Mouse (Mus musculus): ENCODE measurements around the gene Gucy2f. TPM values are rescaled to one million over a fixed set of nuclear protein-coding genes. Genes with fewer than 3 reads are reported as not detected.

Gucy2f gene
- polyA plus RNA-seq, 1 experiment from 2014 or later: not detected

- H3K27ac ChIP-seq (replicated peaks; ENCODE audit: low read depth, low read length): no peak overlapping the region
- H3K4me3 ChIP-seq (ENCODE audit: low read depth, low read length): no peak overlapping the region
- H3K4me1 ChIP-seq (ENCODE audit: control insufficient read depth, insufficient read depth, low read length): no peaks in the 10 kb centered on the region
- H3K27me3 ChIP-seq (ENCODE audit: control insufficient read depth, insufficient read depth, low read length): peaks cover 10% of the 10 kb centered on the region; the same call in 1 of the 2 replicates
- no peak for DNase-seq (ENCODE audit: low spot score)
- no peaks in the 10 kb centered on the region for H3K36me3 ChIP-seq (ENCODE audit: control insufficient read depth, insufficient read depth, low read length)
- H3K4me2 ChIP-seq (ENCODE audit: low read depth, severe bottlenecking): no peak overlapping the region
- H3K9ac ChIP-seq (ENCODE audit: low read length): no peak overlapping the region
- ATAC-seq (ENCODE audit: insufficient number of reproducible peaks, low FRiP score, low TSS enrichment, low read depth): no peak
- H3K9me3 ChIP-seq (ENCODE audit: control insufficient read depth, low read length): no peaks in the 10 kb centered on the region
- WGBS: 63% methylated on average over 3 of the region's 3 CpGs
Observed at GRCm38 (mm10) chrX:142096904-142097303, 99.8 kb downstream of the Gucy2f start.

GRCm38 (mm10) chrX:142095579-142095978, 101.2 kb downstream of the Gucy2f start:
- Histone ChIP-seq H3K27ac (replicated peaks; ENCODE audit: low read depth, low read length) (no peak overlapping the region), H3K9me3 (ENCODE audit: control insufficient read depth, low read length) (no peaks in the 10 kb centered on the region), H3K27me3 (ENCODE audit: control insufficient read depth, insufficient read depth, low read length) (peaks cover 10% of the 10 kb centered on the region; the same call in 1 of the 2 replicates), H3K4me2 (ENCODE audit: low read depth, severe bottlenecking) (no peak overlapping the region), H3K4me3 (ENCODE audit: low read depth, low read length) (no peak overlapping the region), H3K4me1 (ENCODE audit: control insufficient read depth, insufficient read depth, low read length) (no peaks in the 10 kb centered on the region), H3K36me3 (ENCODE audit: control insufficient read depth, insufficient read depth, low read length) (no peaks in the 10 kb centered on the region), H3K9ac (ENCODE audit: low read length) (no peak overlapping the region)
- WGBS: 90% methylated on average over 5 of the region's 5 CpGs
- ATAC-seq (ENCODE audit: insufficient number of reproducible peaks, low FRiP score, low TSS enrichment, low read depth): no peak
- no peak for DNase-seq (ENCODE audit: low spot score)

GRCm38 (mm10) chrX:142062585-142062984, 134.1 kb downstream of the Gucy2f start:
- no peak overlapping the region for H3K27ac ChIP-seq (replicated peaks; ENCODE audit: low read depth, low read length)
- H3K9ac ChIP-seq (ENCODE audit: low read length): no peak overlapping the region
- no peaks in the 10 kb centered on the region for H3K9me3 ChIP-seq (ENCODE audit: control insufficient read depth, low read length)
- H3K36me3 ChIP-seq (ENCODE audit: control insufficient read depth, insufficient read depth, low read length): no peaks in the 10 kb centered on the region
- H3K4me3 ChIP-seq (ENCODE audit: low read depth, low read length): no peak overlapping the region
- H3K27me3 ChIP-seq (ENCODE audit: control insufficient read depth, insufficient read depth, low read length): peaks cover 7% of the 10 kb centered on the region; the same call in 1 of the 2 replicates
- no peak for DNase-seq (ENCODE audit: low spot score)
- 82% methylated on average over 3 of the region's 3 CpGs for WGBS
- no peak overlapping the region for H3K4me2 ChIP-seq (ENCODE audit: low read depth, severe bottlenecking)
- no peaks in the 10 kb centered on the region for H3K4me1 ChIP-seq (ENCODE audit: control insufficient read depth, insufficient read depth, low read length)
- ATAC-seq (ENCODE audit: insufficient number of reproducible peaks, low FRiP score, low TSS enrichment, low read depth): no peak

Other genes with a start within 250 kb of the Gucy2f start
- 9.9 and 12.0 TPM in 2 replicates for gene Nxt2, start 29.8 kb upstream of the Gucy2f start, polyA plus RNA-seq (2014; fragmentation: Nextera tagmentation; extraction: Ambion mirVana)
- 19.8 and 22.0 TPM in 2 replicates for gene Kcne1l, start 109.4 kb upstream of the Gucy2f start, polyA plus RNA-seq (2014; fragmentation: Nextera tagmentation; extraction: Ambion mirVana)
- gene Acsl4, start 193.6 kb upstream of the Gucy2f start, polyA plus RNA-seq (2014; fragmentation: Nextera tagmentation; extraction: Ambion mirVana): 13.6 and 13.8 TPM in 2 replicates

Data from limb, embryonic 11.5 days (tissue).